Mouse (Mus musculus): Measurements from ENCODE around the gene Ric1.
A peak's percentile ranks its signal among the peaks of the same experiment; 100 is the strongest.
"Not testable (repeated sequence)": the region's sequence is repeated elsewhere in the genome, so short reads cannot be mapped to it uniquely, and the experiment has no call there.

The Ric1 gene

GRCm38 (mm10) chr19:29525588-29525987, 3.5 kb downstream of the Ric1 start:
- DNase-seq (ENCODE audit: low read depth, low spot score) = not testable (repeated sequence)

GRCm38 (mm10) chr19:29526837-29527236, 4.8 kb downstream of the Ric1 start:
- DNase-seq (ENCODE audit: low read depth, low spot score) = no peak

- no peak for DNase-seq (ENCODE audit: low read depth, low spot score)
Observed at GRCm38 (mm10) chr19:29527299-29527698, 5.2 kb downstream of the Ric1 start.

GRCm38 (mm10) chr19:29528568-29528967, 6.5 kb downstream of the Ric1 start:
- DNase-seq (ENCODE audit: low read depth, low spot score) = no peak

DNA sequence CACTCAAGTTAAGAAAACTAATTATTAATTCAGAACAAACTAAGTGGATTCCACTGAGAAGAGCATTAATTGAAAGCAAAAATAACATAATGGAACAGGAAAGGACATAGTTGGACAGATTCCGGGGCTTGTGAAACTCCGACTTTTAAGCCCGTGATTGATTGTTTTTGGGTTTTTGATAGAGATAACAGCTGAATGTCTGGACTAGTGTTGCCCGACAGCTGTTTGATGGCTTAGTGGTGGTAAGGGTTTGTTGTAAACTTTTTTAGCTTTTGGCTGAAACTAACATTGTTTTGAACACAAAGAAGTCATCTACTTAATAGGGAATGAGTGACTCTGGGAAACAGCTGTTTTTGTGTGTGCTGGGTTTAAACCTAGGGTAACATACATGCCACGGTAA, 11.9 kb downstream of the Ric1 start:
- no peak for DNase-seq (ENCODE audit: low read depth, low spot score)

DNA sequence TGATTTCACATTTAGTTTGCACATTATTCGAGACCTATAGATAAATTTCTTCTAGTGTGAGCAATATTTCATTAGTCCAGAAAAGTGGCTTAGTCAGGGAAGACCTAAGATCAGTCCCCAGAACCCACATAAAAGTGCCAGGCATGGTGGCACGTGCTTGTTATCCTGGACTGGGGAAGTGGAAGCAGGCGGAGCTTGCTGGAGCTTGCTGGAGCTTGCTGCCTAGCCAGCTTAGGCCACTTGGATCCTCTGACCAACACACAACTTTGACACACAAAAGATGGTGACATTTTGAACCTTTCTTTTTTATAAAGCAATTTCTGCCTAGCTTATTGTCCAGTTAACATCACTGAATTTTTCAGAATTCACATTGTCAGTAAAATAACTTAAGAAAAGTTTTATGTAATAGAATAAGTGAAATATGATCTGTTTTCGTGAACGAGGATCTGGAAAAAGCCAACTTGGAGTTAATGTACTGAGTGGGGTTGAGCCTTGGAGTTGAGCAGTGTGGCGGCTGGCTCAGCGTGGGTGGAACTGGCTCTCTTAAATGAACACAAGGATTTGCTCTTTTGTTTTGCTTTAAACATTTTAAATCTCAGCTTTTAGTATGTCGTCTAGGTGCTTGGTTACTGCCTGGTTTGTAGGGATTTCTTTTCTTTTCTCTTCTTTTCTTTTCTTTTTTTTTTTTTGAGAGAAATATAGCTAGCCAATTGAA, 20.3 kb downstream of the Ric1 start:
- no peak for DNase-seq (ENCODE audit: low read depth, low spot score)

GRCm38 (mm10) chr19:29544026-29544425, 21.9 kb downstream of the Ric1 start:
- no peak for DNase-seq (ENCODE audit: low read depth, low spot score)

DNA sequence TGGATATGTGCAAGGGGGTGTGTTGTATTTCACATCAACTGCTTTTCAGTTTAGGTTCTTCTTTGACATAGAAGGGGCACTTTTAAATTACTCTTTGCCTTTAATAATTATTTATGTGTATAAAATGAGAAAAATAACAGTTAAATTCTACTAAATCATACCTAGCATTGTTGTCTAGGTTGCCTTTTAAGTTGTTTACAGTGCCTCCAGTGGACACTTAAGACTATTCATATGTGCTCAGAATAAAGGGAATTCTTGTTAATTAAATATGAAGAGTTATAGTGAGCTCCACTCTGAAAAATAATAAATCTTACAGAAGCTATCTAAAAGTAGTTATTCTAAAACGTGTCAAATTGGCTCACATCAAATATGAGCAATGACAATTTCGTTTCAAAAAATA, 28.5 kb downstream of the Ric1 start:
- DNase-seq (ENCODE audit: low read depth, low spot score) = peak; percentile 14

DNA sequence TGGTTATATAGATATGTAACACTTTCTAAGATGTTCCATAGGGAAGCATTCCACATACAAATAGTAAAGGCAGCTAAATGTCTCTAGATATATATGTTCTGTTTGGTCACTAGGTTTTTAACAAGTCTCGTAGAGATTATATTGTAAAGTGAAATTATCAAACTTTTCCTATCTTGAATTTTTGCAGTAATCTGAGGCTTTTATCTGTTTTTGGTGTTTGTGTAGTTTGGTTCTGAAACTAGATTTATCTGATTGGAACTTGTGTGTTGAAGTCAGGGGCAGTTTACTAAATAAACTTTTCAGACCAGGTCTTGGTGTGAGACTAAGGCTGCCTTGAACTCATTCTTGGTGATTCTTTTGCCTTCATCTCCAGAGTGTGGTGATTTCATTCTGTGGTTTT, 29.0 kb downstream of the Ric1 start:
- no peak for DNase-seq (ENCODE audit: low read depth, low spot score)

DNA sequence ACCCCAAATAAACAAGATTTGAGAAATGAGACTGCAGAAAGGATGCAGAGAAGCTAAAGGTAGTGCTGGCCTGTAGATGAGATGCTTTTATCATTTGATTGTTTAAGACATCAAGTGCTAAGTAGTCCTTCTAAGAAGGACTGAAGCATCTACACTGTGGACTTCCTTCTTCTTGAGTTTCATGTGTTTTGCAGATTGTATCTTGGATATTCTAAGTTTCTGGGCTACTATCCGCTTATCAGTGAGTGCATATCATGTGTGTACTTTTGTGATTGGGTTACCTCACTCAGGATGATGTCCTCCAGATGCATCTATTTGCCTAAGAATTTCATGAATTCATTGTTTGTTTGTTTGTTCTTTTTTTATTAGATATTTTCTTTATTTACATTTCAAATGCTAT, 29.9 kb downstream of the Ric1 start:
- DNase-seq (ENCODE audit: low read depth, low spot score) = not testable (repeated sequence)

- DNase-seq (ENCODE audit: low read depth, low spot score) = not testable (repeated sequence)
Observed at GRCm38 (mm10) chr19:29557171-29557845, 35.2 kb downstream of the Ric1 start.

GRCm38 (mm10) chr19:29562166-29562565, 40.1 kb downstream of the Ric1 start:
- DNase-seq (ENCODE audit: low read depth, low spot score) = no peak

GRCm38 (mm10) chr19:29562603-29563002, 40.5 kb downstream of the Ric1 start:
- DNase-seq (ENCODE audit: low read depth, low spot score) = no peak

DNA sequence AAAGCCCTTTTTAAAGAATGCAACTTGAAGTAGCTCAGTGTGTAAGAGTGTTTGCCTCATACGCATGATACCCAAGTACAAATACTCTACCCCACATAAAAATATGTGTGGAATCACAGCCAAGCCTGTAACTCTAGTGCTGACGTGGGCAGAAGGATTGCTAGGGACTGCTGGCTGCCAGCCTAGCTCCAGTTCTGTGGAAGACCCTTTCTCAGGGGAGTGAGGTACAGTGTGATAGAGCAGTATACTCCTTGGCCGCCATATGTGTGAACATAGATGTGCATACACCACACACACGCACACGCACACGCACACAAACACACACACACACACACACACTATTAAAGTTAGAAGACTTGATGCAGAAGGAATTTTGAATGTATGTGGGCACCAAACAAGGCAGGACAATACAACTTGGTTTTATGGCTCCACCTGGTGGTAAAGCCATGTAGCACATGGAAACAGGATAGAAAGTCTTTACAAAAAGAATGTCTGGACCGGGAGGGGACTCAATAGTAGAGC, 41.2 kb downstream of the Ric1 start:
- DNase-seq (ENCODE audit: low read depth, low spot score) = peak; percentile 88

DNA sequence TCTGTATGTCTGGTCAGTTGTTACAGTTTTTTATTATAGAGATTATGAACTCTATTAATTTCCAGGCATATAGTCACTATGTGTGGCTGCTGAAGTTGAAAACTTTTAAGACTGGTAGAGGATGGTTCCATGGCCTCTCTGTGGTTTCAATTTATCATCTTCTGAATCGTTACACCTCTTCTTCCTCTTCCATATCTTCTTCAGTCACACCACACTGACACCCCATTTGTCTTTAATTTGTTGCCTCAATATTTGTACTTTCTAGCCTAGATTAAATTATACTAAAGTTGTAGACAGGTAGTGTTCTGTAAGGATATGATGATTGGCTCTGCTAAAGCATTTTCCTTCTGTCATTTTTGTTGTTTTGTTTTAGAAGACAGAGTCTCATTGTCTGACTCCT, 44.4 kb downstream of the Ric1 start:
- DNase-seq (ENCODE audit: low read depth, low spot score) = no peak

DNA sequence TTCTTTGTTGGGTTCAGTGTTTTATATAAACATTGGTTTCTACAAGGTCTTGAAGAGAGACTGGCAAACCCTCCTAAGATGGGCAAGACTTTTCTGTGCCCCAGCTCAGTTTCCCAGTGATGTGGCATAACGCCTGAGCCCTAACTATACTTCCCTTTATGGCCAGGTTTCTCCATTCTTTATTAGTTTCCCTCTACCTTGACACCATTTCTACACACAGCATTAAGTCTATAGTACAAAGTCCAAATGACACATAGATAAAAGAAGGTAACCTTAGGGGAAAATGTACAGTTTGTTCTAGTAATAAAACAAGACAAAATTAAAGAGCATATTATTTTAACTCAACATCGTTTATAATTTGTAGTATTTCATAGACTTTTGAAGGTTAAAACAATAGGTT, 60.4 kb downstream of the Ric1 start:
- no peak for DNase-seq (ENCODE audit: low read depth, low spot score)

- no peak for DNase-seq (ENCODE audit: low read depth, low spot score)
Observed at GRCm38 (mm10) chr19:29583734-29584133, 61.7 kb downstream of the Ric1 start.

DNA sequence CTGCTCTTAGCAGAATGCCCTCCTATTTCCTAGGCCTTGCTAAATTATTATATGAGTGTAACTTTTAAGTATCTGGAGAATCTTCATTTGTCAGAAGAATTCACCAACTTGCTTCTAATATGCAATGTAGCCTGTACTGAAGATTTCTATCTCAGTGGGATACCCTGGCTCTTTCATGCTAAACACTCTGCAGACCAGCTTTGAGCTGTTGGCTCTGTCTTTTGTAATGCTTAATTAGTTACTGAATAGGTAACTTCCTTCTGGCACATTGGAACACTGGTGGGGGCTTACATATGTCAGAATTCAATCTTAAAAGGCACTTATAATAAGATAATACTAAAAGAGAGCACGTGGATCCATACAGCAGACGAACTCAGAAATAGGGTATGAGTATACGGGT, 71.7 kb downstream of the Ric1 start:
- DNase-seq (ENCODE audit: low read depth, low spot score) = not testable (repeated sequence)

- no peak for DNase-seq (ENCODE audit: low read depth, low spot score)
Observed at GRCm38 (mm10) chr19:29596276-29596675, 74.2 kb downstream of the Ric1 start.

DNA sequence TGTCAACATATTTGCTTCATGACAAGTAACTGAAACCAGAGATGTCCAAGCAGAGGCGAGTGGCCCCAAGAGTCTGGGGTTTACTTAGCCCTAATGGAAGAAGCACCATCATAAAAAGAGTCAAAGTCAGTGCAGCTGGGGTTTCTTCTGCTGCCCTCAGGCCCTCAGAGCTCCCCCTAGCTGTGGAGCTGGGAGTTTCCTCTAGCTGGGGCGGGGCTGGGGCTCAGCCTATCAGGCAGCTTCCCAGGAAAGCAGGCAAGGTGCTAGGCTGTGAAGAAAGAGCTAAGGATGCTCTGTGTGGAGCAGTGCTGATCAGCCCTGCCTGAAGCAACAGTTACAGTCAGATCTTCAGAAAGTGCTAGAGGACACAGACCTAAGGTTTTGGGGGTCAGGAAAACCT, 74.9 kb downstream of the Ric1 start:
- peak; percentile 28 for DNase-seq (ENCODE audit: low read depth, low spot score)

DNA sequence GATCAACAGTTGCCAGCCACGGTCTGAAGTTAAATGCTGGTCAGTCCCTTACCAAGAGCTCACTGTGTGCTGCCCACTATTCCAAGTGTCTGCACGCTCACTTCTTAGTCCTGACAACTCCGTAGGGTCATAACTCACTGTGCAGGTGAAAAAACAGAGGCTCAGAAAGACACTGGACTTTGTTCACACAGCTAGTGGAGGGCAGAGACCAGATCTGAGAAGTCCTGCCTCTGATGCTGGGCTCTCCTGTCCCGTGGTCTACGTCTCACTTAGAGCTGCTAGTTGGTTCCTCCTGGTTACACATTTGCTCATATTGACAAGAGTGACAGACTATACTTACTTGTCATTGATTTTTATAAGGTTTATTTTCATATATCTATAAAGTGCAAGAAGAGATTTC, 76.9 kb downstream of the Ric1 start:
- no peak for DNase-seq (ENCODE audit: low read depth, low spot score)

- peak; percentile 81 for DNase-seq (ENCODE audit: low read depth, low spot score)
Observed at GRCm38 (mm10) chr19:29603548-29604353, 81.7 kb downstream of the Ric1 start.

Measured in 3T3-L1 (cell line).